Mouse (Mus musculus) E14TG2a.4 (cell line): ENCODE results near the gene Fam71e2.

Experiments used
- CTCF ChIP-seq: conservative IDR thresholded peaks from 2 replicates; pipeline ENCODE4 v1.5.1; 2014; ENCODE audit warnings: low read length
- NANOG ChIP-seq: IDR thresholded peaks from 2 replicates; pipeline ENCODE4 v1.6.1; 2014; ENCODE audit warnings: borderline replicate concordance, low read length, mixed read lengths

GRCm38 (mm10) chr7:4812303-4813104 lies 41.4 kb upstream of the Fam71e2 start, which contains the start of gene Ube2s:
- no peak for TF ChIP-seq CTCF
- no peak for TF ChIP-seq NANOG
